ENCODE assay signal across 27 mouse cellular contexts in genomic region chr7:138008601-138009000, GRCm38 (mm10).
DNase-seq lines count a peak whose midpoint lies in the region; ATAC-seq and TF ChIP-seq lines count a peak whose summit lies in the region.
"Had no signal": no experiment of that assay in that cellular context is flagged by ENCODE, and none has a peak within 500 bp of the region (broad histone marks: within the 10 kb centered on the region; RNA-seq: fewer than 3 reads in every experiment).

No protein-coding gene starts in this region.

- WGBS in midbrain, postnatal 0 days: 30% methylated on average over 3 of the region's 3 CpGs
- 19% methylated on average over 3 of the region's 3 CpGs for WGBS in midbrain, embryonic 16.5 days
- WGBS in forebrain, postnatal 0 days: 8% methylated on average over 3 of the region's 3 CpGs

- no peak for DNase-seq in frontal cortex, postnatal 14 days (ENCODE audit: low spot score in 2 of 2)
- peak; percentile 14 for DNase-seq in midbrain, postnatal 0 days (ENCODE audit: low spot score)
- DNase-seq in brain, adult 2 months (ENCODE audit: low read depth, low spot score): peak; percentile 63
- peak; percentile 62 for DNase-seq in forebrain, postnatal 0 days
- DNase-seq in layer of hippocampus, postnatal 10 days (ENCODE audit: low spot score in 2 of 2): no peak
- DNase-seq in urinary bladder, postnatal 14 days (ENCODE audit: low spot score): no peak
- DNase-seq: adrenal gland, adult 8-10 months; cerebellum, adult 11-12 months; cerebellum, adult 9-11 months; embryo, embryonic 11 days; heart, adult 2 months; heart, postnatal 4 days; kidney, postnatal 25 days; lung, embryonic 14.5 days; lung, postnatal 14 days; thymus, adult 2 months; thymus, postnatal 4 days had no signal

- H3K9me3 ChIP-seq in midbrain, postnatal 0 days (ENCODE audit: low read length): no peaks in the 10 kb centered on the region
- H3K9me3 ChIP-seq in midbrain, embryonic 16.5 days (replicated peaks; ENCODE audit: control insufficient read depth, low read length, poor library complexity, severe bottlenecking): no peaks in the 10 kb centered on the region
- no peaks in the 10 kb centered on the region for H3K9me3 ChIP-seq in forebrain, postnatal 0 days (ENCODE audit: low read length)
- H3K9me3 ChIP-seq: embryonic facial prominence, embryonic 12.5 days; heart, embryonic 12.5 days; limb, embryonic 12.5 days; liver, embryonic 15.5 days; neural tube, embryonic 13.5 days had no signal

- ATAC-seq in frontal cortex, adult (ENCODE audit: low TSS enrichment): peak; percentile 94
- no peak for ATAC-seq in midbrain, postnatal 0 days (ENCODE audit: low FRiP score)
- ATAC-seq in midbrain, embryonic 16.5 days: no peak
- ATAC-seq in forebrain, postnatal 0 days: peak; percentile 55
- ATAC-seq: intestine, postnatal 0 days had no signal

- no peaks in the 10 kb centered on the region for H3K27me3 ChIP-seq in midbrain, postnatal 0 days (ENCODE audit: insufficient read depth, low read length)
- no peaks in the 10 kb centered on the region for H3K27me3 ChIP-seq in midbrain, embryonic 16.5 days (ENCODE audit: control insufficient read depth, insufficient read depth, low read depth, low read length)
- H3K27me3 ChIP-seq in forebrain, postnatal 0 days (ENCODE audit: insufficient read depth, low read length): no peaks in the 10 kb centered on the region
- H3K27me3 ChIP-seq: embryonic facial prominence, embryonic 12.5 days; limb, embryonic 12.5 days; liver, embryonic 15.5 days; neural tube, embryonic 13.5 days had no signal

- peaks cover 3% of the 10 kb centered on the region; the same call in 1 of the 2 replicates for H3K4me1 ChIP-seq in midbrain, postnatal 0 days (ENCODE audit: insufficient read depth, low read length)
- peaks cover 4% of the 10 kb centered on the region; the same call in 1 of the 2 replicates for H3K4me1 ChIP-seq in midbrain, embryonic 16.5 days (ENCODE audit: control insufficient read depth, insufficient read depth, low read length)
- H3K4me1 ChIP-seq in forebrain, postnatal 0 days (ENCODE audit: insufficient read depth): peaks cover 13% of the 10 kb centered on the region; the same call in 1 of the 2 replicates
- H3K4me1 ChIP-seq: embryonic facial prominence, embryonic 12.5 days; heart, embryonic 12.5 days; limb, embryonic 12.5 days; liver, embryonic 15.5 days had no signal

- no peak overlapping the region for H3K4me2 ChIP-seq in midbrain, postnatal 0 days (ENCODE audit: low read depth, low read length, poor library complexity, severe bottlenecking)
- H3K4me2 ChIP-seq in midbrain, embryonic 16.5 days (ENCODE audit: low read length): no peak overlapping the region
- no peak overlapping the region for H3K4me2 ChIP-seq in forebrain, postnatal 0 days (ENCODE audit: low read depth)
- H3K4me2 ChIP-seq: embryonic facial prominence, embryonic 12.5 days; heart, embryonic 12.5 days; hindbrain, embryonic 14.5 days; limb, embryonic 12.5 days; liver, embryonic 15.5 days; lung, embryonic 14.5 days; neural tube, embryonic 13.5 days had no signal

- H3K9ac ChIP-seq in midbrain, postnatal 0 days (replicated peaks; ENCODE audit: low read length, poor library complexity, severe bottlenecking): no peak overlapping the region
- H3K9ac ChIP-seq in midbrain, embryonic 16.5 days (ENCODE audit: low read depth, low read length): no peak overlapping the region
- H3K9ac ChIP-seq in forebrain, postnatal 0 days: no peak overlapping the region
- H3K9ac ChIP-seq: embryonic facial prominence, embryonic 12.5 days; heart, embryonic 12.5 days; hindbrain, embryonic 14.5 days; limb, embryonic 12.5 days; liver, embryonic 15.5 days; lung, embryonic 14.5 days; neural tube, embryonic 13.5 days had no signal

- H3K36me3 ChIP-seq in midbrain, postnatal 0 days (ENCODE audit: insufficient read depth, low read length): no peaks in the 10 kb centered on the region
- no peaks in the 10 kb centered on the region for H3K36me3 ChIP-seq in midbrain, embryonic 16.5 days (ENCODE audit: control insufficient read depth, insufficient read depth, low read length)
- H3K36me3 ChIP-seq in forebrain, postnatal 0 days (ENCODE audit: insufficient read depth): no peaks in the 10 kb centered on the region
- H3K36me3 ChIP-seq: embryonic facial prominence, embryonic 12.5 days; heart, embryonic 12.5 days; limb, embryonic 12.5 days; liver, embryonic 15.5 days; neural tube, embryonic 13.5 days had no signal

- no peak overlapping the region for H3K27ac ChIP-seq in midbrain, postnatal 0 days (ENCODE audit: low read depth, low read length)
- no peak overlapping the region for H3K27ac ChIP-seq in midbrain, embryonic 16.5 days (ENCODE audit: low read length)
- H3K27ac ChIP-seq in forebrain, postnatal 0 days (ENCODE audit: low read depth, low read length): peak overlapping the region; percentile 40
- H3K27ac ChIP-seq: embryonic facial prominence, embryonic 12.5 days; heart, adult 2 months; hindbrain, embryonic 14.5 days; limb, embryonic 12.5 days; liver, embryonic 15.5 days; neural tube, embryonic 13.5 days; stomach, postnatal 0 days had no signal

- H3K4me3 ChIP-seq in midbrain, postnatal 0 days (ENCODE audit: low read depth, low read length): no peak overlapping the region
- H3K4me3 ChIP-seq in midbrain, embryonic 16.5 days (ENCODE audit: low read depth, low read length): no peak overlapping the region
- H3K4me3 ChIP-seq in forebrain, postnatal 0 days (ENCODE audit: low read depth, low read length): no peak overlapping the region
- H3K4me3 ChIP-seq: embryonic facial prominence, embryonic 12.5 days; heart, adult 2 months; heart, embryonic 12.5 days; limb, embryonic 12.5 days; liver, embryonic 15.5 days; neural tube, embryonic 13.5 days had no signal

- no peak for TF ChIP-seq CTCF in midbrain, postnatal 0 days (IDR thresholded peaks at IDR 0.05)
- no peak for TF ChIP-seq CTCF in forebrain, postnatal 0 days (IDR thresholded peaks at IDR 0.05; ENCODE audit: low read depth)

Comparison
In these comparisons a context has a peak if more than half of its experiments do, and no peak if none do; other contexts are left out.
1. ATAC-seq: peak in frontal cortex, adult (single experiment) and forebrain, postnatal 0 days (single experiment); none in midbrain, postnatal 0 days (single experiment) and midbrain, embryonic 16.5 days (single experiment).
2. DNase-seq: peak in midbrain, postnatal 0 days (single experiment), brain, adult 2 months (single experiment) and forebrain, postnatal 0 days (single experiment); none in frontal cortex, postnatal 14 days (0 of 2), layer of hippocampus, postnatal 10 days (0 of 2) and urinary bladder, postnatal 14 days (single experiment).